Mouse (Mus musculus) MEL (cell line): ENCODE results near the gene Rnf217. TPM values are rescaled to one million over a fixed set of nuclear protein-coding genes. Genes with fewer than 3 reads are reported as not detected.

Experiments
- DNase-seq: peaks from one replicate; pipeline ENCODE4 v3.0.0; 2011; ENCODE audit warnings: low read depth, low spot score
- H3K27ac ChIP-seq: 2 replicates; pipeline ENCODE4 v1.5.1; 2012; ENCODE audit warnings: low read depth, mild to moderate bottlenecking, control low read depth, low read length, moderate library complexity; ENCODE audit not compliant: control insufficient read depth
- H3K27me3 ChIP-seq, 2 experiments: fragments of 150-350 bp in 1 of 2; sonication (generic) in 1 of 2; 2 replicates each; pipeline ENCODE4 v1.6.1; 2012; ENCODE audit warnings: low read length in 2 of 2, mild to moderate bottlenecking in 2 of 2, improper control_type of control experiment in 1 of 2, moderate library complexity in 1 of 2; ENCODE audit not compliant: insufficient read depth in 2 of 2, control insufficient read depth in 1 of 2
- H3K36me3 ChIP-seq, 2 experiments: 2 replicates each; pipeline ENCODE4 v1.6.1; 2012 to 2014; ENCODE audit warnings: low read length in 2 of 2, improper control_type of control experiment in 1 of 2, inconsistent platforms in 1 of 2, mild to moderate bottlenecking in 1 of 2; ENCODE audit not compliant: insufficient read depth in 2 of 2, control insufficient read depth in 1 of 2
- H3K4me1 ChIP-seq, 2 experiments: fragments of 150-350 bp in 1 of 2; sonication (generic) in 1 of 2; 2 replicates each; pipeline ENCODE4 v1.6.1; 2012; ENCODE audit warnings: low read length in 2 of 2, improper control_type of control experiment in 1 of 2, mild to moderate bottlenecking in 1 of 2; ENCODE audit not compliant: insufficient read depth in 2 of 2, control insufficient read depth in 1 of 2
- H3K4me3 ChIP-seq, 2 experiments: fragments of 150-350 bp in 1 of 2; sonication (generic) in 1 of 2; 2 replicates each; pipeline ENCODE4 v1.5.1; 2012; ENCODE audit warnings: low read depth in 2 of 2, low read length in 2 of 2, mild to moderate bottlenecking in 2 of 2, moderate library complexity in 2 of 2, control low read depth in 1 of 2, improper control_type of control experiment in 1 of 2; ENCODE audit not compliant: control insufficient read depth in 1 of 2, insufficient read depth in 1 of 2
- H3K79me2 ChIP-seq: 2 replicates; pipeline ENCODE4 v1.6.1; 2012; ENCODE audit warnings: mild to moderate bottlenecking, low read length, moderate library complexity; ENCODE audit not compliant: control insufficient read depth, poor library complexity, insufficient read depth
- H3K9ac ChIP-seq: 2 replicates; pipeline ENCODE4 v1.6.1; 2012; ENCODE audit warnings: low read depth, mild to moderate bottlenecking, control low read depth, low read length, moderate library complexity; ENCODE audit not compliant: control insufficient read depth, poor library complexity, severe bottlenecking
- H3K9me3 ChIP-seq: fragments of 150-350 bp; sonication (generic); replicated peaks from 2 replicates; pipeline ENCODE4 v1.6.1; 2012; ENCODE audit warnings: mild to moderate bottlenecking, low read length, improper control_type of control experiment, moderate library complexity; ENCODE audit not compliant: insufficient read depth
- CHD1 ChIP-seq: IDR thresholded peaks from 2 replicates; pipeline ENCODE4 v1.6.1; 2012; ENCODE audit warnings: low read depth, mild to moderate bottlenecking, inconsistent platforms, low read length, improper control_type of control experiment
- CTCF ChIP-seq, 3 experiments: IDR thresholded peaks in 2 of 3; conservative IDR thresholded peaks in 1 of 3; 2 replicates each; pipeline ENCODE4 v1.5.1; 2011 to 2012; ENCODE audit warnings: low read length in 3 of 3, low read depth in 2 of 3, mild to moderate bottlenecking in 2 of 3, improper control_type of control experiment in 1 of 3, inconsistent platforms in 1 of 3, mixed read lengths in 1 of 3, moderate library complexity in 1 of 3; ENCODE audit not compliant: control insufficient read depth in 1 of 3, insufficient read depth in 1 of 3, poor library complexity in 1 of 3, severe bottlenecking in 1 of 3
- ELF1 ChIP-seq: IDR thresholded peaks from 2 replicates; pipeline ENCODE4 v1.6.1; 2014; ENCODE audit warnings: low read depth, mild to moderate bottlenecking, inconsistent platforms, low read length, improper control_type of control experiment, moderate library complexity
- EP300 ChIP-seq, 2 experiments: IDR thresholded peaks; 2 replicates each; pipeline ENCODE4 v1.6.1; 2011; ENCODE audit warnings: improper control_type of control experiment in 2 of 2, low read length in 2 of 2, low read depth in 1 of 2, mild to moderate bottlenecking in 1 of 2
- ETS1 ChIP-seq: IDR thresholded peaks from 2 replicates; pipeline ENCODE4 v1.6.1; 2012; ENCODE audit warnings: low read depth, mild to moderate bottlenecking, inconsistent platforms, low read length, improper control_type of control experiment, moderate library complexity
- JUND ChIP-seq: IDR thresholded peaks from 2 replicates; pipeline ENCODE4 v1.6.1; 2011; ENCODE audit warnings: low read depth, mild to moderate bottlenecking, improper control_type of control experiment, low read length
- MAFK ChIP-seq: IDR thresholded peaks from 2 replicates; pipeline ENCODE4 v1.6.1; 2011; ENCODE audit warnings: low read depth, mild to moderate bottlenecking, low read length, improper control_type of control experiment, borderline replicate concordance
- MAX ChIP-seq: IDR thresholded peaks from 2 replicates; pipeline ENCODE4 v1.6.1; 2011; ENCODE audit warnings: low read length, improper control_type of control experiment
- MAZ ChIP-seq: IDR thresholded peaks from 2 replicates; pipeline ENCODE4 v1.6.1; 2012; ENCODE audit warnings: low read depth, mild to moderate bottlenecking, inconsistent platforms, low read length, improper control_type of control experiment
- MEF2A ChIP-seq: IDR thresholded peaks from 2 replicates; pipeline ENCODE4 v1.6.1; 2014; ENCODE audit warnings: low read depth, mild to moderate bottlenecking, inconsistent platforms, low read length, improper control_type of control experiment; ENCODE audit not compliant: poor library complexity, insufficient replicate concordance, severe bottlenecking; ENCODE audit errors: extremely low read depth
- MXI1 ChIP-seq: IDR thresholded peaks from 2 replicates; pipeline ENCODE4 v1.6.1; 2011; ENCODE audit warnings: mild to moderate bottlenecking, low read depth, low read length, improper control_type of control experiment
- MYB ChIP-seq: IDR thresholded peaks from 2 replicates; pipeline ENCODE4 v1.6.1; 2011; ENCODE audit warnings: mild to moderate bottlenecking, low read depth, low read length, improper control_type of control experiment
- MYC ChIP-seq: IDR thresholded peaks from 2 replicates; pipeline ENCODE4 v1.6.1; 2011; ENCODE audit warnings: low read depth, mild to moderate bottlenecking, low read length, improper control_type of control experiment, moderate library complexity
- NELFE ChIP-seq: IDR thresholded peaks from 2 replicates; pipeline ENCODE4 v1.6.1; 2011; ENCODE audit warnings: low read depth, low read length, improper control_type of control experiment
- POLR2A ChIP-seq, 2 experiments: IDR thresholded peaks; 2 replicates each; pipeline ENCODE4 v1.6.1; 2011 to 2012; ENCODE audit warnings: low read length in 2 of 2, mild to moderate bottlenecking in 2 of 2, control low read depth in 1 of 2, improper control_type of control experiment in 1 of 2, low read depth in 1 of 2, moderate library complexity in 1 of 2; ENCODE audit not compliant: control insufficient read depth in 1 of 2, insufficient read depth in 1 of 2, poor library complexity in 1 of 2
- RCOR1 ChIP-seq: IDR thresholded peaks from 2 replicates; pipeline ENCODE4 v1.6.1; 2012; ENCODE audit warnings: low read depth, mild to moderate bottlenecking, inconsistent platforms, low read length, improper control_type of control experiment
- SMC3 ChIP-seq: IDR thresholded peaks from 2 replicates; pipeline ENCODE4 v1.6.1; 2011; ENCODE audit warnings: low read depth, low read length, improper control_type of control experiment
- TAL1 ChIP-seq: IDR thresholded peaks from 2 replicates; pipeline ENCODE4 v1.6.1; 2012; ENCODE audit warnings: mild to moderate bottlenecking, inconsistent platforms, low read length, moderate library complexity, mixed read lengths
- TBP ChIP-seq: IDR thresholded peaks from 2 replicates; pipeline ENCODE4 v1.8.0; 2011; ENCODE audit warnings: low read depth, low read length, improper control_type of control experiment
- UBTF ChIP-seq: IDR thresholded peaks from 2 replicates; pipeline ENCODE4 v1.6.1; 2012; ENCODE audit warnings: low read depth, mild to moderate bottlenecking, inconsistent platforms, low read length, improper control_type of control experiment, moderate library complexity, borderline replicate concordance; ENCODE audit not compliant: insufficient read depth
- USF2 ChIP-seq, 2 experiments: IDR thresholded peaks; 2 replicates each; pipeline ENCODE4 v1.6.1; 2011 to 2012; ENCODE audit warnings: improper control_type of control experiment in 2 of 2, low read length in 2 of 2, borderline replicate concordance in 1 of 2, inconsistent platforms in 1 of 2, low read depth in 1 of 2, mild to moderate bottlenecking in 1 of 2; ENCODE audit not compliant: insufficient read depth in 1 of 2
- ZKSCAN1 ChIP-seq: IDR thresholded peaks from 2 replicates; pipeline ENCODE4 v1.6.1; 2012; ENCODE audit warnings: low read depth, mild to moderate bottlenecking, inconsistent platforms, low read length, improper control_type of control experiment, moderate library complexity
- ZMIZ1 ChIP-seq: IDR thresholded peaks from 2 replicates; pipeline ENCODE4 v1.6.1; 2012; ENCODE audit warnings: low read depth, mild to moderate bottlenecking, inconsistent platforms, low read length, improper control_type of control experiment, moderate library complexity
- polyA plus RNA-seq, 2 experiments: library from polyadenylated mRNA; stranded (reverse) in 1 of 2; unstranded in 1 of 2; fragments of >175 nt in 1 of 2; fragments of >200 nt in 1 of 2; gene quantifications; 2 replicates each; pipeline versions ENCODE4 v1.2.1 to v1.2.4; 2012; ENCODE audit warnings: low replicate concordance in 2 of 2, low read depth in 1 of 2; ENCODE audit not compliant: insufficient read length in 2 of 2, insufficient read depth in 1 of 2, missing spikeins in 1 of 2
- total RNA-seq: library from RNA; depleted of rRNA; stranded (reverse); fragments of 300-350 nt; gene quantifications from 2 replicates; pipeline ENCODE4 v1.2.3, GENCODE M21; 2012

Gene Rnf217
- total and polyA plus RNA-seq, 3 experiments: not detected

DNA sequence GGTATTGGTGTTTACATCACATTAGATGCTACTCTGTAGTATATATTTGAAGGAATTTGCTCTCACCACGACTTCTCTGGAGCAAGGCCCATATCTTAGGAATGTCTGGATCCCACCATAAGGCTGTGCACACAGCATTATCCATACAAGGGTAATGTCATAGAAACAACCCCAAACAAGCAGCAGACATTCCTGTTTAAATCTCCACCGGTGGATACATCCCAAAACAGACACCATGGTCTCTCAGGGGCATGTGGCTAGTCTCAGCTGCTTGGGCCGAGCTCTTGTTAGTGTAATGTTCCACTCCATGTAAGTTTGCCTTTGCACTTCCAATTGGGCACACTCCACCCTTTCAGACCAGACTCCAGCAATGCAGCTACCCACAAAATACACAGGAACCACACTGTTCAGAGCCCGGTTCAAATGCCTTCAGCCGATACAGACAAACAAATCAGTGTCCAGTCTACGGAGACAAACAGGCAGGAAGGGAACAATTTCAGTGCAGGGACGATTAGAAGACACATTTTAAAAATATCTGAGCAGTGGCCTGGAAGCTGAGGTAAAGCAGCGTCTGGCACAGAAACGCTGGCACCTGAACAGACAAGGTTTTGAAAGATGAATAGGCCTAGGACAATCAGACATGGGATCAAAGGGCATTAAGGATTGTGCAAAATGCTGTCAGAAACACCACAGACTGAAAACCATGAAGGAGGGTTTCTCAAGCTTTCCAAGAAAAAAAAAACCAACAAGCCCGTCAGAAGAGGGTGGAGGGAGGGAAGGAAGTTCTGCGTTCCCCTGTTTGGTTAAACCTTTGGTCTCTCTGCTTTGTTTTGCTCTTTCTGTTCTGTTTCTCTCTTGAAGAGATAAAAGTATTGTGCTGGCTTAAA lies 1.8 kb downstream of the Rnf217 start:
- Histone ChIP-seq H3K79me2 (no peaks in the 10 kb centered on the region), H3K36me3 (no peaks in the 10 kb centered on the region)
- TF ChIP-seq EP300 (IDR thresholded peaks at IDR 0.05; ENCODE audit: low read depth in 1 of 2, low read length in 2 of 2) (no peak), ELF1 (no peak), MYC (no peak), MXI1 (no peak), RCOR1 (no peak), ZMIZ1 (no peak), ZKSCAN1 (no peak), CHD1 (no peak), NELFE (no peak), MEF2A (no peak), USF2 (IDR thresholded peaks at IDR 0.05; ENCODE audit: borderline replicate concordance in 1 of 2, insufficient read depth in 1 of 2, low read depth in 1 of 2, low read length in 2 of 2) (no peak), TAL1 (no peak), POLR2A (IDR thresholded peaks at IDR 0.05; ENCODE audit: control insufficient read depth in 1 of 2, insufficient read depth in 1 of 2, low read depth in 1 of 2, low read length in 2 of 2, poor library complexity in 1 of 2) (no peak), UBTF (no peak)
- TF ChIP-seq, all 39 proteins: peak for 0
- Histone ChIP-seq H3K9me3 (no peaks in the 10 kb centered on the region), H3K9ac (no peak overlapping the region), H3K27me3 (no peaks in the 10 kb centered on the region), H3K4me1 (no peaks in the 10 kb centered on the region), H3K4me3 (no peak overlapping the region), H3K27ac (no peak overlapping the region)
- no peak for DNase-seq

DNA sequence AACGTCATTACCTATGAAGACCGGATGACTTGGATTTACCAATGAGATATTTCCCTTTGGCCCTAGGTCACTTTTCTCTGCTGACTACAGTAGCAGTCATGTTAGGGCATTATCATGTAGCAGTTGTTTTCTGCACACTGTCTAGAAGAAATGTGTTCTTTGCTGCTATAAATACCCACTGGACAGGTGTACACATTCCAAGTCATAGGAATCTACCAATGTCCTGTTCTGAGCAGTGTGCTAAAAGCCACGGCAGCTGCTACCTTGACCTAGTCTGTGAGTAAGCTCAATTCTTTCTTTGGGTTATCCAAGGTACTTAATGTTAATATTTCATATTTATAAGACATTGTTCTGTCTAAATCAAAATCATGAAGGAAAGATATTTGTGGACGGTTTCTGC lies 5.1 kb downstream of the Rnf217 start:
- Histone ChIP-seq H3K9ac (no peak overlapping the region), H3K79me2 (no peaks in the 10 kb centered on the region), H3K4me3 (no peak overlapping the region), H3K36me3 (no peaks in the 10 kb centered on the region), H3K27me3 (no peaks in the 10 kb centered on the region), H3K9me3 (no peaks in the 10 kb centered on the region), H3K4me1 (no peaks in the 10 kb centered on the region), H3K27ac (no peak overlapping the region)
- TF ChIP-seq ELF1: no peak
- no peak for TF ChIP-seq MAFK
- no peak for TF ChIP-seq ZKSCAN1
- TF ChIP-seq CTCF (IDR thresholded peaks at IDR 0.05 in 2 of 3, conservative IDR thresholded peaks at IDR 0.05 in 1 of 3; ENCODE audit: control insufficient read depth in 1 of 3, insufficient read depth in 1 of 3, low read depth in 2 of 3, low read length in 3 of 3, poor library complexity in 1 of 3, severe bottlenecking in 1 of 3): no peak
- TF ChIP-seq MYC: no peak
- no peak for TF ChIP-seq JUND
- no peak for TF ChIP-seq TBP
- TF ChIP-seq MYB: no peak
- TF ChIP-seq NELFE: no peak
- TF ChIP-seq MAZ: no peak
- no peak for TF ChIP-seq EP300 (IDR thresholded peaks at IDR 0.05; ENCODE audit: low read depth in 1 of 2, low read length in 2 of 2)
- TF ChIP-seq ETS1: no peak
- no peak for TF ChIP-seq ZMIZ1
- TF ChIP-seq MAX: no peak
- no peak for TF ChIP-seq SMC3
- no peak for DNase-seq
